Mouse (Mus musculus) inflammation-experienced regulatory T-cells, adult 6 months (primary cell): ENCODE data around the gene Dock6. TPM values are rescaled to one million over a fixed set of nuclear protein-coding genes. Genes with fewer than 3 reads are reported as not detected.
"Not testable (repeated sequence)": the region's sequence is repeated elsewhere in the genome, so short reads cannot be mapped to it uniquely, and the experiment has no call there.

Experiments
- ATAC-seq: one replicate; pipeline ENCODE4 v1.8.0; 2017
- polyA plus RNA-seq, 3 experiments: library from polyadenylated mRNA; unstranded; fragments of 100-300 nt; shearing (Covaris generic); gene quantifications; one replicate each; pipeline ENCODE4 v1.2.1; 2017

Dock6 gene
- polyA plus RNA-seq, 3 experiments from 2014 or later, result 1.7 to 2.1 (median 1.9) TPM

GRCm38 (mm10) chr9:21777726-21778125 is 74.7 kb downstream of the Dock6 start:
- no peak for ATAC-seq

DNA sequence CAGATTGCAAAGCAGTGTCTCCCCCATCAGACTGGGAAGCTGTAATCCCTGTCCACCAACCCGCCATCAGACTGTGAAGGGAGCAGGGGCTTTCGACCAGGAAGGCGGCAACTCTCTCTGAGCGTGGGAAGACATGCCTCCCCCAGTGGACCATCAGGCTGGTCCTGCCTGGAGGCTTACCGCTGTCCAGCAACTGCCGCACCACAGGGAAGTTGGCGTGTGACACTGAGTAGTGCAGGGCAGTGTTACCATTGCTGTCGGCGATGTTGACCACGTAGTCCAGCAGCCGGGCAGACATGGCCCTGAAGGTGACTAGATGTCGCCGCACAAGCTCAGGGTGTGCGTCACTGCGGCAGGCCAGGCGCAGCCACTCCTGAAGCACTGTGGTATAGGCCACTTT is 78.1 kb downstream of the Dock6 start:
- no peak for ATAC-seq

DNA sequence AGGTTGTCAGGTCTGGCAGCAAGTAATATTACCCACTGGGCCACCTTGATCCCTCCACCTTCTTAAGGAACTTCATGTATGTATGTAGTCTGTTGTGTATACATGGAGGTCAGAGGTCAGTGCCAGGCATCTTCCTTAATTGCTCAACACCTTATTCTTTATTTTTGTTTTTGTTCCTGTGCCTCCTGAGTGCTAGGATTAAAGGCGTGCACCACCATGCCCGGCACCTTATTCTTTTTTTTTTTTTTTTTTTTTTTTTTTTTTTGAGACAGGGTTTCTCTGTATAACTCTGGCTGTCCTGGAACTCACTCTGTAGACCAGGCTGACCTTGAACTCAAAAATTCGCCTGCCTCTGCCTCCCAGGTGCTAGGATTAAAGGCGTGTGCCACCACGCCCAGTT is 79.0 kb downstream of the Dock6 start:
- not testable (repeated sequence) for ATAC-seq

DNA sequence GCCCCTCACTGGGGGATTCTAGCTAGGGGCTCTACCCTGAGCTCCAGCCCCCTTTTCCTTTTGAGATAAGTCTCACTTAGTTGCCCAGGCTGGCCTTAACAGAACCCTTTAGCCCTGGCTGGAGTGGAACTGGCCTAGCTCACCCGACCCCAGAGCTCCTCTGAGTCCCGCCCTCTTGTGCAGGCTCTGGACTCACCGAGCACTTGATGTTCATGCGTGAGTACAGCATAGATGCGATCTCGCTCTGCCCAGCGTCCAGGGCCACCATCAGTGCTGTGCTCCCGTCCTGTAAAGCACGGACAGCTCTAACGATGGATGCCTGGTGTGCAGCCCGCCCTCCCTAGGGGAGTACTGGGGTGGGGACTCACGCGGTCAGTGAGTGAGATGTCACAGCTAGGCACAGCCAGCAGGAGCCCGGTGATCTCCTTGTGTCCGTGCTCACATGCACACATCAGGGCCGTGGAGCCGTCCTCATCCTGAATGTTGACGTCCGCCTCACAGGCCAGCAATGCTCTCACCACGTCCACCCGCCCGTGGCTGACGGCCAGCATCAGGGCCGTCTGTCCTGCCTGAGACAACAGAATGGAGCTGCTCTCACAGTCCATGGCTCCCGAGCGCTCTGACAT is 82.8 kb downstream of the Dock6 start:
- ATAC-seq, result no peak

DNA sequence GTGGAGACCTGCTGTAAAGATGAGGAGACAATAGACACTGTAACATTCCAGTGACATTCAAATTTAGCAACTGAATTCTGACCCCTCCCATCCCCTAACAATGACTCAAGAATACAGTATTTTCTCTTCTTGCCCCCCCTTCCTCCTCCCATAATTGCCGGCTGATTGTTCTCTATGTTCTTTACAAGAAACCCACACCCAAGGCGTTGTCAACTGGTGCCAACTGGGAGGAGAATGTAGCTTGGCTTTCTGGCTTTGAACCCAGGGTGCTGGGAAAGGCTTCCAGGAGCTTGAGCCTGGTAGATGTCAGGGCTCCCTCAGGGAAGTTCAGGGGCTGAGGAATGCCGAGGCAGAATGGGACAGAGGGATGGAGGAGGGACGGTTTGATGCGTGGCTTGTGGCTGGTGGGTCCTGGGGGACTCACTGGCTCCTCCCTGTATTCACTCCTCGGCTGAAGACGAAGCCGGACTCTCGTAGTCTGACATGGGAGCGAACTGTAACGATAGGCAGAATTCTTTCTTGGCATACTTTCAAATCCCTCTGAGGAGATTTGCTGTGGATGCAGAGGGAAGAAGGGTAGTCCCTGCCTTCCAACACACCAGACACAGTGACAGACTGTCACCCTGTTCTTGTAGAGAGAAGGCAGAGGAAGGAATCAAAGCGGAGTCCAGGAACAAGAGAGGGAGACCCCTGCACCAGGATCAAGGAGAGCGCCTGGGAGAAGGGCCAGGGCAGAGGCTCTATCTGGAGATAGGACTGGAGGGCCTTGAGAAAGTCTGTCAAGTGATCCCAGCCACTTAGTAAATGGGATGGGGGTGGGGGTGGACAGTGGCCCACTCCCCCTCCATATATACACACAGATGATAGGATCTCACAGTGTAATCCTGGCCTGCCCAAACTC is 83.7 kb downstream of the Dock6 start:
- ATAC-seq, result no peak

DNA sequence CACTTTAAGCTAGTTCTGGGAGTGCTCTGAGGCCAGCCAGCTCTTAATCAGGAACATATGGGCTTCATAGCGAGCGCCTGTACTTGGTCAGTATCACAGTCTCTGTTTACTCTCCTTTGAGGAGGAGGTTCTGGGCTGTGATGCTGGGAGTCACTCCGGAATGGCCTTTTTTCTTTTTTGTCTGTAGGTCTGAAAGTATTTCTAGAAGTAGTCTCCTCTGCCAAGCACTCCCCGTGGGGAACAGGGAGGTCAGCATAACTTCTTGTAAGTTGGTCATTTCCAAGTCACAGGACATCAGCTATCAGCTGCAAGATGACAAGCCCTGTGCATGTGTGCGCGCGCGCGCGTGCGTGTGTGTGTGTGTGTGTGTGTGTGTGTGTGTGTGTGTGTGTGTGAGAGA is 84.5 kb downstream of the Dock6 start:
- no peak for ATAC-seq

DNA sequence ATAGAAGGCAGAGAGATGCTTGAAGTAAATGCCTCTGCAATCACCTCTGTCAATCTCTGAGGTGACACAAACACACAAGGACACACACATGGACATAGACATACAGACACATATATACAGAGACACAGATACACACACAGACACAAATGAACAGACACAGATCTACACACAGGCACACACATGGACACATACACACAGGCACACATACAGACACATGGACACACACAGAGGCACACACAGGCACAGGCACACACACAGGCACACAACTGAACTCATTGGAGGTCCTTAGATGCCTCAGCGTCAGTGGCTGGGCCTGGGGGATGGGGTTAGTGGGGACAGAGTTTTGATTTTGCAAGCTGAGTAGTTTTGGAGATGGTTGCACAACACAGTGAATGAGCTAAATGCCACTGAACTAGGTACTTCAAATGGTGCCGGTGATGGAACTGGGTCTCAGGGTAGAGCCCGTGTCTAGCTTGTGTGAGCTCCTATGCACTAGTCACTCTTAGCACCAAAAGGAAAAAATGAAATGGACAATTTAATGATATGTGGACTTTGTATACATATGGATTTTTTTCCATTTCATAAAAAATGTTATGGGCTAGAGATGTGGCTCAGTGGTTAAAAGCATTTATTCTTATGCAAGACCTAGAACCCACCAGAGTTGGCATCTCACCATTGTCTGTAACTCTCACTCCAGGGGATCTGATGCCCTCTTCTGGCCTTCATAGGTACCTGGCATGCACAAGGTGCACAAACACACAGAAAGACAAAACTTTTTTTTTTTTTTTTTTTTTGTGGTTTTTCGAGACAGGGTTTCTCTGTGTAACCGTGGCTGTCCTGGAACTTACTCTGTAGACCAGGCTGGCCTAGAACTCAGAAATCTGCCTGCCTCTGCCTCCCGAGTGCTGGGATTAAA is 88.1 kb downstream of the Dock6 start:
- no peak for ATAC-seq

DNA sequence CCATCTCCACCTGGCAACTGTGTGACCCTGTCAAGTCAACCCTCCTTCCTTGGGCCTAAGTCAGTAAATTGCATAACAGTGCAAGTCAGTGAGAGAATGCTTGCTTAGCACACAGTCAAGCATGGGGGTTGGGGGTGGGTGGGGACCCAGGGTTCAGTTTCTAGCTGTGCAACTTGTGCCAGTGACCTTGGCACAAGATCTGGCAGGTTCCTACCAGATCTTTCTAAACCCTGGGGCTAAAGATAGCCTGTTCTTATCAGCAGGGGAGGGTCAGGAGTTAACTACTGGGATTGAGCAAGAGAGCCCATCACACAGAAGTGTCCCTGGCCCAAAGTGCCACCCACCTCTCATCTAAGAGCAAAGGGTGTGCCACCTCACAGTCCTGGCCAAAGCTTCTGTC is 90.3 kb downstream of the Dock6 start:
- no peak for ATAC-seq

DNA sequence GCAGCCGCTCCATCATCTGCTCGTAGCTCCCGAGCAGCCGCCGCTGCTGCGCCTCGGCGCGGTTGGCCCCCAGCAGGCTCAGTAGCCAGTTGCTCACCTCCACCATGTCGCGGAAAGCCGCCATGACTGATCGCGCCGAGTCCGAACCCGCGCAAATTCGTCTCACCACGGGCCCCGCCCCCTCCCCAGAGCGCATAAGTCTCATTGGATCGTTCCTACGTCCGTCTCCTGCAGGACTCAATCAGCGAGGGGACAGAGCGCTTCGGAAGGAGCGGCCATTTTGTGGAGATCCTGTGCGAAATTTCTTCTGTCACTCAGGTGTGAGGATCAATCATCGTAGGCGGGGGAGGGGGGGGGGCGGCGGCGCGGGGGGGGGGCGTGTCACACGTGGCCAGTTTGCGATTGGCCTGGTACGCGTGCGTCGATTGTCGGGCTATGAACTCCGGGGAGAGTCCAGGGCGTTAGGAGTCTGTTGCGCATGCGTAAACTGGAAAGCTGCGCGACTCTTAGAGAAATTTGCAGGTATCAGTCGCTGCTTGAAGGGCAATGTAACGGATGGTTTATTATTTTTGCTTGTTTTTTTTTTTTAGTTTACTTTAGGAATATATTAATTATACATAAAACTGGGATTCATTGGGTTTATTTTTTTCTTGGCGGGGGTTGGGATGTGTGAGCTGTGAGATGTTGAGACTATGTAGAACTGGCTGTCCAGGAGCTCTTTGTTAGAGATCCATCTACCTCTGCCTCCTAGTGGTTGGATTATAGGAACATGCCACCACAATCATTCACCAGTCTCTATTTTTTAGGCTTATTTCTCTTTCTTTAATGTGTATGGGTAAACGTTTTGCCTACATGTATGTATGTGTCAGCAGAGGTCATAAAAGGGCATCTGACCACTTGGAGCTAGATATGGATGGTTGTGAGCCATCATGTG is 92.0 kb downstream of the Dock6 start, which contains the start of gene Spc24:
TSS of gene Spc24 (minus strand) at position 149 of the 934 bp plus-strand sequence.
- ATAC-seq, result peak; percentile 98

DNA sequence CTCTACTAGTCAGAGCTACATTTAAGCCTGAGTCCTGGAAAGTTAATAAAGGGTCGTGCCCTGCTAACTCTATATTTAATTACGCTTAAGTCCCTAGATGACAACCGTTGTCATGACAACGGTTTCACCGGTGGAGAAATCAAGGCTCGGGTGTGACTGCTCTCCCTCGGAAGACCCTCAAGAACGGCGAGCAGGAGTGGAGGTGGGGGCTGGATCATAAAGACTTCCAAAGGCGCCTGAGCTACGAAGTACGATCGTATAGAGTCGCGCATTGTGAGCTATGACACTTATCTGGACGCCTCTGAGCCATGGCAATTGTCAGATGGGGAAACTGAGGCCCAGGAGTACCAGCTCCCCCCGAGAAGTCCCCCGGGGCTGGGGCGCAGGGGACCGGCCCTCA is 92.7 kb downstream of the Dock6 start:
- no peak for ATAC-seq

GRCm38 (mm10) chr9:21758576-21759529 is 93.6 kb downstream of the Dock6 start:
- ATAC-seq, result no peak

DNA sequence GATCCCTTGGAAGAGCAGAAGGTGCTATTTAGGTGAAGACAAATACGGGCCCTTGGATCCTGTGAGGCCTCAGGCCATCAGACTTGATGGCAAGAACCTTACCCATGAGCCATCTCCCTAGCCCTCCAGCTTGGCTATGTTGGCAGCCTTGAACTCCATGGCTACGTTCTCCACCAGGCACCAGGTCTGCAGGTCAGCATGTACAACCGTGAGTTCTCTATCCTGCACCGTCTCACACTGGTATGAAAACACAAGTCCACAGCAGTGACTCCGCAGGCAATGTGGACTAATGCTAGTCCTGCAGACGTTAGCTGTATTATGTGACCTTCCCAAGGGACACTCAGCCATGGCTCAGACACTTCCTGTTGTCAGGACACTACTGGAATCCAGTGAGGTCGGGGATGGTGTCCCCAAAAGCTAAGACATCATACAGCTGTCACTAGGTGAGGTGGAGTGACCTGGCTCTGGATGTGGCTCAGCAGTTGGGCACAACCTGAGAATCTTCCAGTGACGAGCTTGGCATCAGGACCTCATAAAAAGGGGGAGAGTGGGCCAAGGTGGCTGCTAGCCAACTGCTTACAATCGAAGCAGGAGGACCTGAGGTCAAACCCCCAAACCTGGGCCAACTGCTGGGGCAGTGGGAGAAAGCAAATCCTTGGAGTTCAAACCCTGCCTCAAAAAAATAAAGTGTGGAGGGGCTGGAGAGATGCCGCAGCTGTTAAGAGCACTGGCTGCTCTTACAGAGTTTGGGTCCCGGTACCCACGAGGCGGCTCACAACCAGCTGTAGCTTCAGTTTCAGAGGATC is 97.7 kb downstream of the Dock6 start:
- ATAC-seq, result no peak

GRCm38 (mm10) chr9:21754003-21754402 is 98.4 kb downstream of the Dock6 start:
- no peak for ATAC-seq

- ATAC-seq, result no peak
Measured at GRCm38 (mm10) chr9:21752252-21752792, 100.1 kb downstream of the Dock6 start.

DNA sequence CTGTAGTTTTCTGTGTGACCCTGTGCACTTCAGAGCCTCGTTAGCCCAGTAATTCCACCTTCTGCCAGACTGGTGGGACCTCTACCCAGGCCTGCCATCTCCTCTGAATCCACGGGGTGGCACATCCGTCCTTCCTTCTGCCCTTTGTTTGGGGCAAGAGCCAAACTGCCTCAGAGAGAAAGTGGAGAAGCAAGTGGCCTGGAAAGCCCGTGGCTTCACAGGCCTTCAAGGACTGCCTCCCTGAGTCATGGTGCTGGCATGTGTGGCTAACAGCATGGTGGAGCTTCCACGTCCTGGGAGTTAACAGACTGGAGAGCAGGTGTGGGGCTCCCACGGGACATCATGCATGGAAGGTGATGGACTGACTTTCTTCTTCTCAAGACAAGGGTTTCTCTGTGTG is 101.1 kb downstream of the Dock6 start:
- no peak for ATAC-seq

DNA sequence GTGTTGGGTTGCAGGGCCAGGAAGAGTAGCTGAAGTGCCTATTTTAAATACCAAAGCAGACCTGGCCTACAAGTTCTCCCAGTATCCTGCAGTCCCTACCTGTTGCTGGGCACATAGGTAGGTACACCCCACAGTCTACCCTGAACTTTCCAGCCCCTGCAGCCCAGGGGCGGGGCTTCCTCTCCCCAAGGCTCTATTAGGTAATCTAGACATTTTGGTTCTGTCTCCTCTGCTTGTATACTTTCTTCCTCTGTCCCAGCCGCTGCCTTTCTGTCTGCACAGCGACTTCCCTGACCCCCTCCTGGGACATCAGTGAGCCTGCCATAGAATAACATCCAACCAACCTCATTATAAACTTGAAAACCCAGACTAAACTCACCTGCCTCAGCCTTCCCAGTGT is 102.1 kb downstream of the Dock6 start:
- ATAC-seq, result no peak
